Mouse (Mus musculus) bone marrow macrophage, adult 2 months (primary cell): ENCODE measurements at regions not wholly inside any gene's neighbourhood (a gene's known extent, or its start where the extent isn't known, plus 50 kb on each side); places are given as distances from the start of the nearest gene placed in this dataset.
A peak's percentile ranks its signal among the peaks of the same experiment; 100 is the strongest.

ENCODE experiments used
- H3K27ac ChIP-seq: 2 replicates; pipeline ENCODE4 v1.5.1; 2012; ENCODE audit warnings: low read depth, low read length; ENCODE audit not compliant: insufficient read depth
- H3K4me1 ChIP-seq: 2 replicates; pipeline ENCODE4 v1.6.1; 2012; ENCODE audit warnings: low read length; ENCODE audit not compliant: control insufficient read depth, insufficient read depth
- H3K4me3 ChIP-seq: 2 replicates; pipeline ENCODE4 v1.5.1; 2012; ENCODE audit warnings: mild to moderate bottlenecking, low read length, moderate library complexity; ENCODE audit not compliant: insufficient read depth
- CTCF ChIP-seq: IDR thresholded peaks from 2 replicates; pipeline ENCODE4 v1.5.1; 2012; ENCODE audit warnings: low read depth, mild to moderate bottlenecking, low read length, moderate library complexity
- POLR2A ChIP-seq: IDR thresholded peaks from 2 replicates; pipeline ENCODE4 v1.6.1; 2012; ENCODE audit warnings: mild to moderate bottlenecking, low read depth, low read length, borderline replicate concordance

DNA sequence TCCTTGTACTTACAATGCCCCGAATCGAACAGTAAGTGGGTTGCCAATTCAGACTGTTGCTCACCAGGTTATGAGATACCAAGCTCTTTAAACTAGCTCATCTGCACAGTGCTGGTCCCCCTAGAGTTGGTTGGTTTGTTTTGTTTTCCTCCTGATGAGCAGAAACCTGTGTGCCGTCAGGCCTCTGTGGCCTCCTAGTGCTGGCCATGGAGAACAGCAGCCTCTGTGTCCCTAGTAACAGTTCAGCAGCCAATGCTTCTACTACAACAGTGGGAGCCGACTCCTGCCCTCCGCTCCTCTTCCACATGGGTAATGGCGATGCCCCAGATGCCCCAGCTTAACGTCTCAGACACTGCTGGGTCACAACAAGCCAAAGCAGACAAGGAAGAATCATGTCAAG, 209.5 kb upstream of the Mkln1 start:
- TF ChIP-seq CTCF = peak; percentile 19; the same call in 1 of the 2 replicates
- TF ChIP-seq POLR2A = no peak
- Histone ChIP-seq H3K4me3 (no peak overlapping the region), H3K4me1 (peaks cover 12% of the 10 kb centered on the region), H3K27ac (no peak overlapping the region)

- H3K4me3 ChIP-seq = no peak overlapping the region
- no peak for TF ChIP-seq POLR2A
- no peak for TF ChIP-seq CTCF
- no peak overlapping the region for H3K27ac ChIP-seq
- peaks cover 12% of the 10 kb centered on the region for H3K4me1 ChIP-seq
Observed at GRCm38 (mm10) chr6:31190070-31190469, 208.5 kb upstream of the Mkln1 start.

DNA sequence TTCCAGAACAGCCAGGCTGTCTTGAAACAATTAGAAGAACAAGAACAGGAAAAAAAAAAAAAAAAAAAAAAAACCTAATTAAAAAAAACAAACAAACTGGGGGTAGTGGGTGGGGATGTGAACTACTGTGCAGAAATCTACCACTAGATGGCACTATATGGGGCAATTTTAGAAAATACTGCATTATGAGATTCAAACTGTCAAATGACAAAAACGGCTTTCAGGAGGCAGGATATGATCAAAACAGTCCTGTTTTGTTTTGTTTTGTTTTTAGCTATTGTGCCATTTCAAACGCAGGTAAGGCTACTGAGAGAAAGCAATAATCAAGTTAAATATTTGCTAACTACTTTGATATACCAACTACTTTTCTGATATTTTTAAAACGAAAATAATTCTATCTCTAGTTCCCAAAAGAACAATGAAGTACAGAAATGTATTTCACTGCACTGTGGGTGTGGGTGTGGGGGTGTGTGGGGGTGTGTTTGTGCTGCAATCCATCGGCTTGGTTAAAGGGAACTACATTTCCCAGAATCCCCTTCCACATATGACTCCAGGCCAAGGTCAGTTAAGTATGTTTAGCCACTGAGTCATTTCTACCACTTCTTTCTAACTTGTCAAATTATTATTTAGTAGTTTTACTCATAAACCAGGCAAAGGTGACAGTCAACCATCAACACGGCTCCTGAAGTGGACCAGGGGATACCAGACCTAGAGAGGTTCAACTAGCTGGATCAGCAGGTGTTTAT, 207.7 kb upstream of the Mkln1 start:
- H3K4me3 ChIP-seq = no peak overlapping the region
- peaks cover 14% of the 10 kb centered on the region for H3K4me1 ChIP-seq
- no peak overlapping the region for H3K27ac ChIP-seq

GRCm38 (mm10) chr6:31191577-31191976, 207.0 kb upstream of the Mkln1 start:
- no peak for TF ChIP-seq CTCF
- TF ChIP-seq POLR2A = no peak
- no peak overlapping the region for H3K27ac ChIP-seq
- peaks cover 18% of the 10 kb centered on the region for H3K4me1 ChIP-seq
- H3K4me3 ChIP-seq = no peak overlapping the region

More for the DNA sequence above, 207.7 kb upstream of the Mkln1 start:
- TF ChIP-seq POLR2A (no peak), CTCF (no peak)

DNA sequence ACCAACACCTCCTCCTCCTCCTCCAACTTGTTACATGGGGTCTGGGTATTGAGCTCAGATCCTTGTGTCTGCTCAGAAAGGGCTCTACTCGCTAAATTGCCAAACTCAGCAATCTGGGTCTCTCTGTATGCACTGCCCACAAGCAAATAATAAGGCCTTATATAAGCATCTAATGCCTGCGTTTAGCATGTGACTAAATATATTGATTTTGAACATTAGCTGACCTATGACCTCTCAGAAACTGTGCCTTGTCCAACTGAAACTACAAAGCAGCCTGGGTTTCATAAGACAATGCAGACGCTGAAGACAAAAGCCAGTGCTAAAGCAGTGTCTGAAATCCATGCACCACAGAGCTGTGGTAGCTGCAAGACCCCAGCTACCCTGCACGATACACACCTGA, 206.3 kb upstream of the Mkln1 start:
- no peak for TF ChIP-seq CTCF
- TF ChIP-seq POLR2A = no peak
- Histone ChIP-seq H3K4me3 (no peak overlapping the region), H3K27ac (no peak overlapping the region), H3K4me1 (peaks cover 18% of the 10 kb centered on the region)

- Histone ChIP-seq H3K27ac (no peak overlapping the region), H3K4me1 (peaks cover 14% of the 10 kb centered on the region), H3K4me3 (no peak overlapping the region)
- TF ChIP-seq POLR2A (no peak), CTCF (no peak)
Observed at GRCm38 (mm10) chr6:31193202-31193601, 205.3 kb upstream of the Mkln1 start.

DNA sequence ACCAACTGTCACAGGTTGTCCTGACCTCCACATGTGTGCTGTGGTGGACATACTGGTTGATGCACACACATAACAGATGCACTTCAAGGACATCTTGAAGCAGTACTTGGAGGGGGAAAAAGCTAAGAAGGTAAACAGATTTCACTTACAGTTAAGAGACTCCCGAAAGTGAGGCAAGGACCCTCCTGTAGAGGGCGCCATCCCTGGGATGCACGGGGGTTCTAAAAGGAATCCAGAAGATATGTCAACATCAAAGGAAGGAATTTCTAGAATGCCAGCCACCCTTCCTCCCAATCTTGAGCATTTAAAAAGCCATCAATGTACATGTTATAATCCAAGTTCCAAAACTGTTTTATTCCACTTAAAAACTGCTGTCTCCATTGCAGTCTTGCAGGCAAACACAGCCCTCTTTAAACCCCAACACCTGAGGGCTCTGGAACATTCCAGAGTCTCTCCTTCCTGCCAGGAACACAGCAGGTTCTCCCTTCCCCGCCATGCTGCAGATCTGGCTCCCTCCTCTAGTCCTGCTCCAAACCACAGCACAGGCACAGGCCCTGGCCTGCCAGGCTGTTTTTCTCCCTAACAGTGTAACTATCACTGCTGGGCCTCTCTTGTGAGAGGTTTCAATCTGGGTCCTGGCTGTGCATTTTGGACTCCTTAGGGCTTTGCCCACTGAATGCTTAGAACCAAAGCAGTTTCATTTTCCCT, 200.8 kb upstream of the Mkln1 start:
- Histone ChIP-seq H3K4me1 (peaks cover 8% of the 10 kb centered on the region; the same call in 1 of the 2 replicates), H3K27ac (no peak overlapping the region), H3K4me3 (no peak overlapping the region)
- no peak; the same call in 1 of the 2 replicates for TF ChIP-seq CTCF
- TF ChIP-seq POLR2A = no peak

GRCm38 (mm10) chr6:31198340-31198739, 200.2 kb upstream of the Mkln1 start:
- Histone ChIP-seq H3K27ac (no peak overlapping the region), H3K4me3 (no peak overlapping the region), H3K4me1 (peaks cover 8% of the 10 kb centered on the region; the same call in 1 of the 2 replicates)
- TF ChIP-seq CTCF (no peak), POLR2A (no peak)

- H3K4me3 ChIP-seq = no peak overlapping the region
- no peak for TF ChIP-seq CTCF
- TF ChIP-seq POLR2A = no peak
- H3K27ac ChIP-seq = no peak overlapping the region
- peaks cover 8% of the 10 kb centered on the region; the same call in 1 of the 2 replicates for H3K4me1 ChIP-seq
Observed at GRCm38 (mm10) chr6:31200705-31201104, 197.8 kb upstream of the Mkln1 start.
